Mouse (Mus musculus): Measurements from ENCODE around the gene Fam118b. TPM values are rescaled to one million over a fixed set of nuclear protein-coding genes. Genes with fewer than 3 reads are reported as not detected.

The Fam118b gene
- total and polyA plus RNA-seq, 3 experiments: 12.7 to 27.7 (median 21.3) TPM

GRCm38 (mm10) chr9:35289992-35290391 lies 22.4 kb upstream of the Fam118b start:
- dilution Hi-C loops (cut with MboI; ENCODE audit: extremely low pct_ligation_motif_present, extremely low pct_unique_long_range_greater_than_20kb, low sequenced_read_pairs) (loop anchor here (25.0 kb wide), 1 partner anchor 247 kb away; no protein-coding TSS in a partner anchor), in situ Hi-C loops (cut with MboI; ENCODE audit: low pct_ligation_motif_present, low pct_unique_long_range_greater_than_20kb, low sequenced_read_pairs) (no loop called here)
- Histone ChIP-seq H3K79me2 (replicated peaks; ENCODE audit: control insufficient read depth, extremely low read depth, insufficient read depth, poor library complexity, severe bottlenecking) (no peaks in the 10 kb centered on the region), H3K4me3 (replicated peaks in 1 of 3; ENCODE audit: low read depth in 2 of 3, low read length in 2 of 3, poor library complexity in 1 of 3) (no peak overlapping the region), H3K9me3 (replicated peaks; ENCODE audit: low read length) (no peaks in the 10 kb centered on the region), H3K27ac (ENCODE audit: insufficient read depth, low read depth) (no peak overlapping the region), H3K9ac (ENCODE audit: insufficient read depth, low read depth) (no peak overlapping the region), H3K36me3 (replicated peaks in 1 of 2; ENCODE audit: control insufficient read depth in 1 of 2, insufficient read depth in 1 of 2, low read length in 1 of 2) (peaks cover 0 to 10% of the 10 kb centered on the region in 2 experiments), H3K4me2 (ENCODE audit: insufficient read depth, low read depth, poor library complexity, severe bottlenecking) (no peak overlapping the region), H3K4me1 (ENCODE audit: control insufficient read depth in 1 of 2, insufficient read depth in 2 of 2) (no peaks in the 10 kb centered on the region; a peak in 1 of 4 replicates), H3K27me3 (replicated peaks) (no peaks in the 10 kb centered on the region)
- DNase-seq (ENCODE audit: extremely low read depth): no peak
- TF ChIP-seq POLR2AphosphoS2 (IDR thresholded peaks at IDR 0.05; ENCODE audit: low read depth, low read length): no peak
- no peak for TF ChIP-seq MEF2A (IDR thresholded peaks at IDR 0.05; ENCODE audit: borderline replicate concordance, low read depth, low read length)
- TF ChIP-seq MYC (IDR thresholded peaks at IDR 0.05; ENCODE audit: low read depth, low read length): no peak
- TF ChIP-seq UBTF (IDR thresholded peaks at IDR 0.05; ENCODE audit: low read depth, low read length): no peak
- no peak for TF ChIP-seq MAFK (IDR thresholded peaks at IDR 0.05; ENCODE audit: insufficient replicate concordance, low read length)
- TF ChIP-seq ZC3H11A (IDR thresholded peaks at IDR 0.05; ENCODE audit: low read depth, low read length): no peak
- TF ChIP-seq NRF1 (IDR thresholded peaks at IDR 0.05; ENCODE audit: low read depth, low read length): no peak
- no peak for TF ChIP-seq MAZ (IDR thresholded peaks at IDR 0.05; ENCODE audit: low read depth, low read length)
- no peak for TF ChIP-seq RCOR1 (conservative IDR thresholded peaks at IDR 0.05; ENCODE audit: low read depth, low read length)
- TF ChIP-seq EP300 (IDR thresholded peaks at IDR 0.05; ENCODE audit: low read length): no peak
- no peak for TF ChIP-seq PAX5 (IDR thresholded peaks at IDR 0.05; ENCODE audit: low read length)
- TF ChIP-seq JUN (IDR thresholded peaks at IDR 0.05; ENCODE audit: insufficient read depth, low read depth, low read length): no peak
- no peak for TF ChIP-seq NELFE (IDR thresholded peaks at IDR 0.05; ENCODE audit: low read depth, low read length)
- no peak for TF ChIP-seq HCFC1 (IDR thresholded peaks at IDR 0.05; ENCODE audit: low read depth, low read length)
- TF ChIP-seq E2F4 (IDR thresholded peaks at IDR 0.05; ENCODE audit: insufficient replicate concordance, low read depth, low read length): no peak
- no peak for TF ChIP-seq IRF4 (IDR thresholded peaks at IDR 0.05; ENCODE audit: low read depth, low read length)
- TF ChIP-seq CHD1 (IDR thresholded peaks at IDR 0.05; ENCODE audit: low read depth, low read length): no peak
- no peak for TF ChIP-seq GABPA (IDR thresholded peaks at IDR 0.05; ENCODE audit: insufficient replicate concordance, low read depth, low read length)

GRCm38 (mm10) chr9:35286351-35286750 lies 18.7 kb upstream of the Fam118b start:
- peaks cover 2% of the 10 kb centered on the region for H3K9me3 ChIP-seq (replicated peaks; ENCODE audit: low read length)
- peaks cover 0 to 31% of the 10 kb centered on the region in 2 experiments for H3K36me3 ChIP-seq (replicated peaks in 1 of 2; ENCODE audit: control insufficient read depth in 1 of 2, insufficient read depth in 1 of 2, low read length in 1 of 2)
- no peaks in the 10 kb centered on the region for H3K27me3 ChIP-seq (replicated peaks)
- no peak overlapping the region for H3K4me3 ChIP-seq (replicated peaks in 1 of 3; ENCODE audit: low read depth in 2 of 3, low read length in 2 of 3, poor library complexity in 1 of 3)
- in situ Hi-C loops (cut with MboI; ENCODE audit: low pct_ligation_motif_present, low pct_unique_long_range_greater_than_20kb, low sequenced_read_pairs): no loop called here
- H3K79me2 ChIP-seq (replicated peaks; ENCODE audit: control insufficient read depth, extremely low read depth, insufficient read depth, poor library complexity, severe bottlenecking): no peaks in the 10 kb centered on the region
- H3K9ac ChIP-seq (ENCODE audit: insufficient read depth, low read depth): no peak overlapping the region
- dilution Hi-C loops (cut with MboI; ENCODE audit: extremely low pct_ligation_motif_present, extremely low pct_unique_long_range_greater_than_20kb, low sequenced_read_pairs): loop anchor here (25.0 kb wide), 1 partner anchor 251 kb away; no protein-coding TSS in a partner anchor
- DNase-seq (ENCODE audit: extremely low read depth): no peak
- H3K27ac ChIP-seq (ENCODE audit: insufficient read depth, low read depth): no peak overlapping the region
- no peak overlapping the region for H3K4me2 ChIP-seq (ENCODE audit: insufficient read depth, low read depth, poor library complexity, severe bottlenecking)
- TF ChIP-seq RCOR1 (conservative IDR thresholded peaks at IDR 0.05; ENCODE audit: low read depth, low read length) (no peak), SIN3A (IDR thresholded peaks at IDR 0.05; ENCODE audit: low read length) (no peak), ZC3H11A (IDR thresholded peaks at IDR 0.05; ENCODE audit: low read depth, low read length) (no peak), GABPA (IDR thresholded peaks at IDR 0.05; ENCODE audit: insufficient replicate concordance, low read depth, low read length) (no peak), TCF12 (IDR thresholded peaks at IDR 0.05; ENCODE audit: low read depth, low read length) (no peak), ELF1 (IDR thresholded peaks at IDR 0.05; ENCODE audit: low read depth, low read length) (no peak), CTCF (conservative IDR thresholded peaks at IDR 0.05 in 1 of 2, IDR thresholded peaks at IDR 0.05 in 1 of 2; ENCODE audit: low read depth in 2 of 2, low read length in 2 of 2) (no peak), TBP (conservative IDR thresholded peaks at IDR 0.05; ENCODE audit: low read depth, low read length) (no peak), CHD2 (IDR thresholded peaks at IDR 0.05; ENCODE audit: low read length) (no peak), JUND (conservative IDR thresholded peaks at IDR 0.05; ENCODE audit: low read depth, low read length) (no peak), MAFK (IDR thresholded peaks at IDR 0.05; ENCODE audit: insufficient replicate concordance, low read length) (no peak), POLR2AphosphoS2 (IDR thresholded peaks at IDR 0.05; ENCODE audit: low read depth, low read length) (no peak), HCFC1 (IDR thresholded peaks at IDR 0.05; ENCODE audit: low read depth, low read length) (no peak), RAD21 (IDR thresholded peaks at IDR 0.05; ENCODE audit: low read depth, low read length) (no peak), POLR2A (IDR thresholded peaks at IDR 0.05; ENCODE audit: low read depth, low read length) (no peak), MEF2A (IDR thresholded peaks at IDR 0.05; ENCODE audit: borderline replicate concordance, low read depth, low read length) (no peak), MAX (IDR thresholded peaks at IDR 0.05; ENCODE audit: low read length) (no peak), PAX5 (IDR thresholded peaks at IDR 0.05; ENCODE audit: low read length) (no peak), UBTF (IDR thresholded peaks at IDR 0.05; ENCODE audit: low read depth, low read length) (no peak)
- H3K4me1 ChIP-seq (ENCODE audit: control insufficient read depth in 1 of 2, insufficient read depth in 2 of 2): no peaks in the 10 kb centered on the region; a peak in 1 of 4 replicates

Measured in CH12.LX (cell line).